Mouse (Mus musculus) megakaryocyte, embryonic 14.5 days (primary cell): ENCODE data around the gene Dst.

Experiments used
- FLI1 ChIP-seq: IDR thresholded peaks from 2 replicates; pipeline ENCODE4 v1.6.1; 2012; ENCODE audit warnings: low read length, inconsistent platforms, mixed read lengths
- GATA1 ChIP-seq: IDR thresholded peaks from 3 replicates; pipeline ENCODE4 v1.6.1; 2012; ENCODE audit warnings: mixed read lengths, low read length, inconsistent platforms, borderline replicate concordance

- TF ChIP-seq GATA1: no peak
- TF ChIP-seq FLI1: no peak
Measured at GRCm38 (mm10) chr1:34237211-34237610, 329.2 kb downstream of the Dst start.
